Mouse (Mus musculus): ENCODE results near the gene Zbtb1.

The Zbtb1 gene

GRCm38 (mm10) chr12:76369206-76369977, 674 bp upstream of the Zbtb1 start, which contains the start of gene Zbtb25:
Zbtb25 (minus strand) TSS chr12:76369602.
- DNase-seq (ENCODE audit: low spot score) = peak; percentile 71

- peak; percentile 75 for DNase-seq (ENCODE audit: low spot score)
Measured at GRCm38 (mm10) chr12:76370831-76371571, 935 bp downstream of the Zbtb1 start.

GRCm38 (mm10) chr12:76372046-76372445, 2.0 kb downstream of the Zbtb1 start:
- DNase-seq (ENCODE audit: low spot score) = no peak

GRCm38 (mm10) chr12:76372881-76373818, 3.1 kb downstream of the Zbtb1 start:
- no peak for DNase-seq (ENCODE audit: low spot score)

GRCm38 (mm10) chr12:76373991-76374390, 3.9 kb downstream of the Zbtb1 start:
- DNase-seq (ENCODE audit: low spot score) = no peak

- DNase-seq (ENCODE audit: low spot score) = no peak
Measured at GRCm38 (mm10) chr12:76374911-76375310, 4.8 kb downstream of the Zbtb1 start.

- DNase-seq (ENCODE audit: low spot score) = no peak
Measured at GRCm38 (mm10) chr12:76375506-76375905, 5.4 kb downstream of the Zbtb1 start.

GRCm38 (mm10) chr12:76376649-76377048, 6.6 kb downstream of the Zbtb1 start:
- DNase-seq (ENCODE audit: low spot score) = peak; percentile 60

- peak; percentile 12 for DNase-seq (ENCODE audit: low spot score)
Measured at GRCm38 (mm10) chr12:76377059-76377458, 7.0 kb downstream of the Zbtb1 start.

GRCm38 (mm10) chr12:76377726-76378125, 7.7 kb downstream of the Zbtb1 start:
- no peak for DNase-seq (ENCODE audit: low spot score)

DNA sequence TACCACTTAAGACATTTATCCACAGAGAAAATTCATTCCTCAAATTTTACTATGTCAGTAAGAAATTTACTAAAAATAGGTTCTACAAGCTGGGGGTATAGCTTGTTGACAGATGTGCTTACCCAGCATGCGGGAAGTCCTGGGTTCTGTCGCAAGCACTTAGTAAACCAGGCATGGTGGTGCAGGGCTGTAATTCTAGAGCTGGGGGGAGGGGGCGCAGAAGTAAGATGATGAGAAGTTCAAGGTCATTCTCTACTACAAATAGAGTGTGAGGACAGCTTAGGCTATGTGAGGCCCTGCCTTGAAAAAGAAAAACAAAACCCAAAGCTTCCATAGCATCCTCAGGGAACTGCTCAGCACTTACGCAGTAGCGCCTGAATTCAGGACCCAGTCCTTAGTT, 8.5 kb downstream of the Zbtb1 start:
- no peak for DNase-seq (ENCODE audit: low spot score)

GRCm38 (mm10) chr12:76380151-76380550, 10.1 kb downstream of the Zbtb1 start:
- DNase-seq (ENCODE audit: low spot score) = no peak

DNA sequence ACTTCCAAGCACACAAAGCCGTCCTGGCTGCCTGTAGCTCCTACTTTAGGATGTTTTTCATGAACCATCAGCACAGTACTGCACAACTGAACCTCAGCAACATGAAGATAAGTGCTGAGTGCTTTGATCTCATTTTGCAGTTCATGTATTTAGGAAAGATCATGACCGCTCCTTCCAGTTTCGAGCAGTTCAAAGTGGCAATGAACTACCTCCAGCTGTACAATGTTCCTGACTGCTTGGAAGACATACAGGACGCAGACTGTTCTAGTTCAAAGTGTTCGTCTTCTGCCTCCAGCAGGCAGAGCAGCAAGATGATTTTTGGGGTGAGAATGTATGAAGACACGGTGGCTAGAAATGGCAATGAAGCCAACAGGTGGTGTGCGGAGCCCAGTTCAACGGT, 15.3 kb downstream of the Zbtb1 start:
- peak; percentile 25 for DNase-seq (ENCODE audit: low spot score)

DNA sequence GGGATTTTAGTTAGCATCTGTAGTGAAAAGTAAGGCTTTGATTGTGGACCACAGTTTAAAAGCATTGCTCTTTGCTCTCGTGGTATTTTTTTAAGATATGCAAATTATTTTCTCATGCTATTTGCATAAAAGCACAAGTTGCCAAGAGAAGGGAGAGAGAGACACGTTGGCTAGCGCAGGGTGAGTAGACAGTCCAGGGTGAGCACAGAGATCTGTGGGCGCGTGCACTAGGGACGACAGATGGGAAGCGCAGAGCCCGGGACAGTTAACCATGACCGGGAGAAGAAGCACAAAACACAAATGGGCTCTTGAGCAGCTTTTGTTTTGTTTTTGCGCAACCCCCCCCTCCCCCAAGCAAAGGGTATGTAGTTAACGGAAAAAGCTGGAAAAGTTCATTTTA, 18.7 kb downstream of the Zbtb1 start:
- no peak for DNase-seq (ENCODE audit: low spot score)

DNA sequence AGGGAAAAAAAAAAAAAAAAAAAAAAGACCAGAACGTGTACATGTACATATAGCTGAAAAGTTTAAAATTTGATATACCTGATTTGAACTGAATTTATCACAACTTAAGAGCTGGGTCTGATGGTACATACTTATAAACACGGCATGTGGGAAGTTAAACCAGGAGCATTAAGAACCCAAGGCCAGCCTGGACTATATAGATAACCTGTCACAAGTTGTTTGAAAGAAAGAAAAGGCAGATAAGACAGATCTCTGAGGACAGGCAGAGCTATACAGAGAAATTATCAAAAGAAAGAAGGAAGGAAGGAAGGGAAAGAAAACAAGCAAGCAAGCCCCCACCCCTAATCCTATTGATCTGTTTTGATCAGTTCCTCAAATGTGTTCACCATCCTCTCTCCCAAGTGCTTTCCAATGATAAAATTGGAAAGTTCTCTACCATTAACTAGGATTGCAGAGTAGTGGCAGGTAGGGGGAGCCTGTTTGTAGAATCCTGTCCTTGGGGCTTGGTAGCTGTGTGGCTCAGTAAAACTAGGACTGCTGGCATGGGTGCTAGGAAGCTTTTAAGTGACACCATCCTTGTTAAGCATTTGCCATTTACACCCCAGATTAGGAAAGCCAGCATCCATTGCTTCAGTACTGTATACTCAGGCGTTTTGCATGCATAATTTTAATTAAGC, 21.7 kb downstream of the Zbtb1 start:
- no peak for DNase-seq (ENCODE audit: low spot score)

GRCm38 (mm10) chr12:76392979-76393378, 22.9 kb downstream of the Zbtb1 start:
- DNase-seq (ENCODE audit: low spot score) = no peak

- no peak for DNase-seq (ENCODE audit: low spot score)
Measured at GRCm38 (mm10) chr12:76397281-76397680, 27.2 kb downstream of the Zbtb1 start.

DNA sequence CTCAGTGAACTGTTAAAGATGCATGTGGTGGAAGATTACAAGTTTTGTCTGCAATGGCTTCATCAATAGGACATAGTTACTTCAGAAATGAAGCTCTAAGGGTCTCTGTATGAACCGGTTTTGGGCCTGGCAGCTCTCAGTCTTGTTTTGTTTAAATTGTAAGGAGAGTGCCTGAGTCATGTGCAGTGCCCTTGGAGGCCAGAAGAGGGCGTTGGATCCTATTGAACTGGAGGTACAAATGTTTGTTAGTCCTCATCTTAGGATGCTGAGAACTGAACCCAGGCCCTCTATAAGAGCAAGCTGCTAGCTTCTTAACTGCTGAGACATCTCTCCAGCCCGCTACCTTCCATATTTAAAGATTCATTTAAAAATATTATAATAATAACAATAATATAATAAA, 31.6 kb downstream of the Zbtb1 start:
- no peak for DNase-seq (ENCODE audit: low spot score)

GRCm38 (mm10) chr12:76402991-76403885, 33.2 kb downstream of the Zbtb1 start:
- DNase-seq (ENCODE audit: low spot score) = no peak

DNA sequence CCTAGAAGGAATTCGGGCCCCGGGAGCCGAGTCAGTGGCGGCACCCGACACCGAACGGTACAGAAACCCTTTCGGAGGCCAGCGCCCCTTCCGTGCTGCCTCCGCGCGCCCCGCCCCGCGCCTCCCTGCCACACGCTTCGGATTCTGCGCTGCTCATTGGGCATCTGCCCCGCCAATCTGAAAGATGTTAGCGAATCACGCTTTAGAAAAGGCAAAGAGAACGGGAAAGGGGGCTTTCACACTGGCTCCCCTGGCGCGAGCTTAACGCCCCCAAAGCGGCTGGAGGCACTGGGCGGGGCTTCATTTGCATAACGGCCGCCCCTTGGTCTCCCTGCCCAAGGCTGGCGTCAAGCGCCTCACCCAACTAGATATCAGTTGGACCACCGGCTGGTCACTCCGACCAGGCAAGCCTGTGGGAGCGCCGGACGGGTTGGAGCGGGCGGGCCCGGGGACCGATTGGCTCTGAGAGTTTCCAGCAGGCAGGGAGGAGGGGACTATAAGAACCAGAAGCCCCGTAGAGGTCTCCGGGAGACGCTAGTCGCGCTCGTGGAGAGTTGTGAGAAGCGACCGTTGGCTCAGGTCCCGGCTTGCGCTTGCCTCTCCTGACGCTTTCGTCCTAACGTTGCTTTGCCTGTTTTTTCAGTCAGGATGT, 33.9 kb downstream of the Zbtb1 start, which contains the start of gene Hspa2:
Gene Hspa2 (plus strand): TSS at position 291 of the 652 bp plus-strand sequence.
- DNase-seq (ENCODE audit: low spot score) = peak; percentile 100

Data from lung, postnatal 25 days (tissue).